Mouse (Mus musculus) neutrophil, adult 83 days (primary cell): ENCODE measurements around the gene Ppa2. TPM values are rescaled to one million over a fixed set of nuclear protein-coding genes. Genes with fewer than 3 reads are reported as not detected.

ENCODE experiments used
- total RNA-seq, 2 experiments: library from RNA; stranded (reverse); gene quantifications; one replicate each; pipeline ENCODE4 v1.2.4; 2023

Gene Ppa2
- total RNA-seq = 10 to 100 TPM; 17.7 to 18.8 TPM

GRCm38 (mm10) chr3:133309954-133310808 is at the start of gene Ppa2:
Ppa2 (plus strand) TSS chr3:133310110.

Other genes with a start within 250 kb of the Ppa2 start
- gene Ints12, start 218.3 kb upstream of the Ppa2 start, total RNA-seq = 10 to 100 TPM; 41.6 to 42.2 TPM
- 10 to 100 TPM in 1 of 2 experiments, 1 to 10 TPM in 1; 9.6 to 11.6 TPM for gene Gstcd, start 218.1 kb upstream of the Ppa2 start, total RNA-seq
- gene Arhgef38, start 75.2 kb upstream of the Ppa2 start, total RNA-seq = not detected
- gene Tet2, start 235.0 kb downstream of the Ppa2 start, total RNA-seq = 10 to 100 TPM; 81.6 to 87.9 TPM